Mouse (Mus musculus) right cerebral cortex, adult 18-20 months (tissue): ENCODE results near the gene Abcc4.
"Not testable (repeated sequence)": the region's sequence is repeated elsewhere in the genome, so short reads cannot be mapped to it uniquely, and the experiment has no call there.

Experiments
- DNase-seq: peaks from one replicate; pipeline ENCODE4 v3.0.0; 2022; ENCODE audit warnings: mixed read lengths

The Abcc4 gene

GRCm38 (mm10) chr14:118572688-118573245 lies 133.3 kb downstream of the Abcc4 start:
- no peak for DNase-seq

GRCm38 (mm10) chr14:118569586-118569985 lies 136.4 kb downstream of the Abcc4 start:
- no peak for DNase-seq

GRCm38 (mm10) chr14:118568116-118568673 lies 137.8 kb downstream of the Abcc4 start:
- DNase-seq, result no peak

- DNase-seq, result no peak
Measured at GRCm38 (mm10) chr14:118566809-118567208, 139.2 kb downstream of the Abcc4 start.

- DNase-seq, result peak; percentile 54
Measured at GRCm38 (mm10) chr14:118566214-118566688, 139.8 kb downstream of the Abcc4 start.

GRCm38 (mm10) chr14:118565696-118566095 lies 140.3 kb downstream of the Abcc4 start:
- no peak for DNase-seq

GRCm38 (mm10) chr14:118563570-118563969 lies 142.4 kb downstream of the Abcc4 start:
- DNase-seq, result no peak

- DNase-seq, result no peak
Measured at GRCm38 (mm10) chr14:118552901-118553475, 153.0 kb downstream of the Abcc4 start.

GRCm38 (mm10) chr14:118552390-118552789 lies 153.6 kb downstream of the Abcc4 start:
- DNase-seq, result no peak

GRCm38 (mm10) chr14:118551725-118552285 lies 154.2 kb downstream of the Abcc4 start:
- DNase-seq, result no peak

- no peak for DNase-seq
Measured at GRCm38 (mm10) chr14:118551061-118551724, 154.8 kb downstream of the Abcc4 start.

- no peak for DNase-seq
Measured at GRCm38 (mm10) chr14:118544493-118544892, 161.5 kb downstream of the Abcc4 start.

- DNase-seq, result no peak
Measured at GRCm38 (mm10) chr14:118542947-118543346, 163.1 kb downstream of the Abcc4 start.

GRCm38 (mm10) chr14:118531539-118531938 lies 174.5 kb downstream of the Abcc4 start:
- DNase-seq, result no peak

- no peak for DNase-seq
Measured at GRCm38 (mm10) chr14:118514280-118515031, 191.6 kb downstream of the Abcc4 start.

GRCm38 (mm10) chr14:118511715-118512114 lies 194.3 kb downstream of the Abcc4 start:
- not testable (repeated sequence) for DNase-seq

GRCm38 (mm10) chr14:118510793-118511192 lies 195.2 kb downstream of the Abcc4 start:
- no peak for DNase-seq

- no peak for DNase-seq
Measured at GRCm38 (mm10) chr14:118510216-118510615, 195.8 kb downstream of the Abcc4 start.

- no peak for DNase-seq
Measured at GRCm38 (mm10) chr14:118507829-118508228, 198.2 kb downstream of the Abcc4 start.

- no peak for DNase-seq
Measured at GRCm38 (mm10) chr14:118506591-118507146, 199.3 kb downstream of the Abcc4 start.

GRCm38 (mm10) chr14:118496767-118497166 lies 209.3 kb downstream of the Abcc4 start:
- DNase-seq, result no peak

- DNase-seq, result no peak
Measured at GRCm38 (mm10) chr14:118495458-118495857, 210.6 kb downstream of the Abcc4 start.
